Mouse (Mus musculus): ENCODE results near the gene Odf2l. TPM values are rescaled to one million over a fixed set of nuclear protein-coding genes. Genes with fewer than 3 reads are reported as not detected.

Gene Odf2l
- total RNA-seq, 2 experiments from 2014 or later, result 33.0 to 33.1 TPM

- ATAC-seq (replicated peaks; ENCODE audit: low FRiP score, poor library complexity, severe bottlenecking), result no peak
Observed at GRCm38 (mm10) chr3:145129356-145129755, 11.0 kb downstream of the Odf2l start.

DNA sequence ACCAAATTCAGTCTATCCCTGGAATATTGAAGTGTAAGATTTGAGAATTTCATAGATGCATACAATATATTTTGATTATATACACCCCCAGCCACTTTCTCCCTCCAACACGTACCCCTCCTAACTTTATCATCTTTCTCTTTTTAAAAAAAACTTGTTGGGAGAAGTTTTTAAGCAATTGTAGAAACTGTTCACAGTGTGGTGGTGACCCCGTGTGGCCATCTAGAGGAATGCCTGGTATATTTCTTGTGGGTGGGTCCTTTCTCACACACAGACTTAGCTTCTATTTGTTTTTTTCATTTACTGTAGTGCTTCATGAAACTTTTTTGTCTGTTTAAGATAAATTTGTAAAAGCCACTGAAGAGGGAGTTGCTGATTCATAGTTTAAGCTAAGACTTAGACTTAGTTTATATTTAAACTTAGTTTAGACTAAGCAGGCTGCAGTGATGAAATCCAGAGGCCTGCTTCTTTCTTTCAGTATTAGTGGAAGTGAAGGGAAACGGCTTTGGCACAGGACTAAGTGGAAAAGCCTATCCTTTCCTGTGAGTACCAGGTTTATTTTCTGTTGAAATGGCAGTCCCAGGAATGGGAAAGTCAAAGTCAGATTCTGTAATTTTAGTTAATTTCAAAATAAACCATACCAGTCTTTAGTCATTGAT, 13.0 kb downstream of the Odf2l start:
- ATAC-seq (replicated peaks; ENCODE audit: low FRiP score, poor library complexity, severe bottlenecking), result 0 out of 2 replicates have a peak, but pooled peaks have one; percentile 57

- no peak for ATAC-seq (replicated peaks; ENCODE audit: low FRiP score, poor library complexity, severe bottlenecking)
Observed at GRCm38 (mm10) chr3:145140236-145140635, 21.8 kb downstream of the Odf2l start.

DNA sequence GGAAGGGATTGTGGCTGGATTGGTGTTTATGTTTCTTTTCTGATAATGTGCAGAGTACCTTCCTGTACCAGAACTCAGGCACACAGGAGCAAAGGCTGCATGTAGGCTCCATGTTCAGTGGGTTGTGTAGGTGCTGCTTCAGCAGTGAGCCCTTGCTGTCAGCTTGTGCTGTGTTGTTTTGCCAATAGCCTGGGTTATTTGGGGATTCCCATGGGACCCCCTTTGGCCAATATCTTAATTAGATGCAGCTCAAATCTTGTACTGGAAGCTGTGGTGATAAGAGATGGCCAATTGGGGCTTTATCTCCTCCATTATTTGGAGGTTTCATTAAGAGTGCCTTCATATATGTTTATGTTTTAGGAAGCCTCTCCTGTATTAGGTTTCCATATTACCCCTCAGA, 24.5 kb downstream of the Odf2l start:
- ATAC-seq (replicated peaks; ENCODE audit: low FRiP score, poor library complexity, severe bottlenecking), result no peak

DNA sequence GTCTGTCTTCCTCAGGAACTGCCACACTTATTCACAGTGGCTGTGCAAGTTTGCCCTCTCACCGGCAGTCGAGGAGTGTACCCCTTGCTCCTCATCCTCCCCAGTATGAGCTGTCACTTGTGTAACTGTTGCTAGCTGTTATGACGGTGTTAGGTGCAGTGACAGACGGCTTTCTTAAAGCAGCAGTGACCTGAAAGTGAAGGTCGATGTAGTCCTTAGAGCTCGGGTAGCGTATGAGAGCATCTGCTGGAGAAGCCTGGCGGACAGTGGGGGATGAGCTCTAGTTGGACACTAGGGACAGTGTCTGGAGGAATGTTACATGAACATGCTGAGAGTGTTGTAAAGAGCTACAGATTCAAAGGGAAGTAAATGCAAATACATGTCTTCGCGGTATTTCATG, 25.5 kb downstream of the Odf2l start:
- no peak for ATAC-seq (replicated peaks; ENCODE audit: low FRiP score, poor library complexity, severe bottlenecking)

DNA sequence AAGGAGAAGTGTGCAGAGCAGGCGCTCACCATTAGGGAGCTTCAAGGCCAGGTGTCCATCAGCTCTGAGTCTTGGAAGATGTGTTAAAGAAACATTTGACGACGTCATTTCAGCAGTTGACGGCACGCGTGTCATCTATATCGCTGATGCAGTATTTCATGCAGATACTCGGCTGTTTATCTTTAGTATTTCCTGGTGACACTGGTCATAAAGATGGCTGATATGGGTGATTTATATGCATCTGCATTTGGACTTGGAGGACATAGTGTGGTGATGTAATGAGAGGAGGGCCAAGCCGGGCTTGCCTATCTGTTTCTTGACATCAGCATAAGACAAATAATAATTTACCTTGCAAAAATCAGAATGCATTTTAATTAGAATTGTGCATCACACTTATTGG, 28.5 kb downstream of the Odf2l start:
- no peak for ATAC-seq (replicated peaks; ENCODE audit: low FRiP score, poor library complexity, severe bottlenecking)

DNA sequence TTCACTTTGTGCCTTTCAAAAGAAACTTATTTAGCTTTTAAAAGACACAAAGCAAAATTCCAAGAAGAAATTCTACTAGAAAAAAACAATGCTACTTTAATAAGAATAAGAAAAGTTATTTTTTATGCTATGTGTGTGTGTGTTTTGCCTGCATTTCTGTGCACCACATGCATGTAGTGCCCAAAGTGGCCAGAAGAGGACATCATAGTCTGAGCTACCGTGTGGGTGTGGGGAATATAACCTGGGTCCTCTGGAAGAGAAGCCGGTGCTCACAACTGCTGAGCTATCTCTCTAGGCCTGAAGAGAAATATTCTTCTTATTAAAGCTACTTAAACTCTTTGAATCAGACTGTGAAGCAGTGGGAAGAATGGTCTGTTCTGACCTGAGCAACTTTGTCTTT, 29.1 kb downstream of the Odf2l start:
- ATAC-seq (replicated peaks; ENCODE audit: low FRiP score, poor library complexity, severe bottlenecking), result no peak

GRCm38 (mm10) chr3:145147952-145148351, 29.6 kb downstream of the Odf2l start:
- ATAC-seq (replicated peaks; ENCODE audit: low FRiP score, poor library complexity, severe bottlenecking), result no peak

- ATAC-seq (replicated peaks; ENCODE audit: low FRiP score, poor library complexity, severe bottlenecking), result no peak
Observed at GRCm38 (mm10) chr3:145151092-145151491, 32.7 kb downstream of the Odf2l start.

GRCm38 (mm10) chr3:145151933-145152332, 33.5 kb downstream of the Odf2l start:
- no peak for ATAC-seq (replicated peaks; ENCODE audit: low FRiP score, poor library complexity, severe bottlenecking)

DNA sequence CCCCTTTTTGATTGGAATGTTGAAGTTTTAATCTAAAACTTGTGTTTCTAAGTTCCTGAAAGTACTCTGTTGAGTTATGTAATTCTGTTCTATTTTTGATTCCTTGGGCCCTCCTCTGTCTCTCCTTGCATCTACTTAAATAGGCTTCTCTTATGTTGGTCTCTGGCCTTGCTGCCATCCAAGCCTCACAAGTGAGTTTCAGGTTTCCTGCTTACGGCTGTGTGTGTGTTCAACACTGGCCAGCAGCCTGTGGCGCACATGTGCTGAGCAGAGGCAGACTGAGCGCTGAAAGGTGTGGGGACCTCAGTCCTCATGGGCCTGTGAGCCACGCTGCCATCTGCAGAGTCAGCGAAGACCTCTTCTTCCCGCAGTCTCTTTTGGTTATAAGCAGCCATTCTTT, 38.5 kb downstream of the Odf2l start:
- no peak for ATAC-seq (replicated peaks; ENCODE audit: low FRiP score, poor library complexity, severe bottlenecking)

GRCm38 (mm10) chr3:145158441-145158840, 40.1 kb downstream of the Odf2l start:
- no peak for ATAC-seq (replicated peaks; ENCODE audit: low FRiP score, poor library complexity, severe bottlenecking)

- ATAC-seq (replicated peaks; ENCODE audit: low FRiP score, poor library complexity, severe bottlenecking), result no peak
Observed at GRCm38 (mm10) chr3:145166741-145167140, 48.4 kb downstream of the Odf2l start.

DNA sequence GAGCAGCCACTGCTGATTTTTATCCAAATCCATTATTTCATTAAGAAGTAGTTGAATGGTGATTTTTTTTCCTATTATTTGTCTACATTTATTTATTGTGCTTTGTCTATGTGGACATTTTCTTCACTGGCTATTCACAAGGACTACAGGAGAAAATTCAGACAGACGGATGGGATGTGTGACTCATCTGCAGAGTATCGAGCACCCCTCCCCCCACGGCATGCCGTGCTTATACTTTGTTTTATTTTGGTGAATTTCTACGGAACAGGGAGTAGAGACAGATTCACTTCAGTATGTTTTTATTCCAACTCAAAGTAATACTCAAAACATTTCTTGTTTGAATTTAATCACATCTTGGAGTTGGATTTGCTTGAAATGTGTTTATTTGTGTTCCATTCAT, 49.4 kb downstream of the Odf2l start:
- no peak for ATAC-seq (replicated peaks; ENCODE audit: low FRiP score, poor library complexity, severe bottlenecking)

DNA sequence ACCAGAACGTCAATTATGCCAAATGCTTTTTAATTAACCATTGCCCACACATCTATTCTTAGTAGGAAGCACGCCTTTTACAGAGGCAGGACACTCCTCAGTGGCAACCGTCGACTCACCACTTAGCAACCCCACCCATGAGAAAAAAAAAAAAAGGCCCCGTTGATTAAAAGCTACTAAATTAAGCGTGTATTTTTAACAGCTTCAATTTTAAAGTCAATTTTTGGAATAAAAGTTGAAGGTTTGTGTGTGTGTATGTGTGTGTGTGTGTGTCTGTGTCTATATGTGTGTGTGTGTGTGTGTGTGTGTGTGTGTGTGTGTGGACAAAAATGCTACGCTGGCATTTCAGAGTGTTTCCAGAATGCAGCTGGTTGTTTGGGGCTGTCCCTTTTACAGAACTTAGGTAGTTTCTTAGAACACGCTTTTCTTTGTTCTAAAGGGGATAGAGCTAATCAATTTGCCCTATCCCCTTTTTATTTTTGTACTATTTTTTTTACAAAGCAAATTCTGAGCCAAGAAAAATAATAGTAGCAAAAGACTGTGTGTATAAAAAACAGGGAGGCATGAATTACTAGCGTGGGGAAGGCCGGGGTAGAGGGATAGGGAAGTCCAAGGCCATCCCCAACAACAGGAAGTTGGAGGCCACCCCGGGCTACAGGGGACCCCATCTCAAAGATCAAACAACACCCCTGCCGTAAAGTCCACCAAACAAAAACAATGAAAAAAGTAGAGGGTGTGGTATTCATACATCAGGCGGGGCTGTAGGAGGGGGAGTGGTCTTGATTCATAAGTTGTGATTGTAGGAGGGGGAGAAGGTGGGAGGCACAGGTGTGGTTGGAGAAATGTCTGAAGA, 50.7 kb downstream of the Odf2l start:
- ATAC-seq (replicated peaks; ENCODE audit: low FRiP score, poor library complexity, severe bottlenecking), result no peak

- ATAC-seq (replicated peaks; ENCODE audit: low FRiP score, poor library complexity, severe bottlenecking), result no peak
Observed at GRCm38 (mm10) chr3:145170028-145170427, 51.6 kb downstream of the Odf2l start.

DNA sequence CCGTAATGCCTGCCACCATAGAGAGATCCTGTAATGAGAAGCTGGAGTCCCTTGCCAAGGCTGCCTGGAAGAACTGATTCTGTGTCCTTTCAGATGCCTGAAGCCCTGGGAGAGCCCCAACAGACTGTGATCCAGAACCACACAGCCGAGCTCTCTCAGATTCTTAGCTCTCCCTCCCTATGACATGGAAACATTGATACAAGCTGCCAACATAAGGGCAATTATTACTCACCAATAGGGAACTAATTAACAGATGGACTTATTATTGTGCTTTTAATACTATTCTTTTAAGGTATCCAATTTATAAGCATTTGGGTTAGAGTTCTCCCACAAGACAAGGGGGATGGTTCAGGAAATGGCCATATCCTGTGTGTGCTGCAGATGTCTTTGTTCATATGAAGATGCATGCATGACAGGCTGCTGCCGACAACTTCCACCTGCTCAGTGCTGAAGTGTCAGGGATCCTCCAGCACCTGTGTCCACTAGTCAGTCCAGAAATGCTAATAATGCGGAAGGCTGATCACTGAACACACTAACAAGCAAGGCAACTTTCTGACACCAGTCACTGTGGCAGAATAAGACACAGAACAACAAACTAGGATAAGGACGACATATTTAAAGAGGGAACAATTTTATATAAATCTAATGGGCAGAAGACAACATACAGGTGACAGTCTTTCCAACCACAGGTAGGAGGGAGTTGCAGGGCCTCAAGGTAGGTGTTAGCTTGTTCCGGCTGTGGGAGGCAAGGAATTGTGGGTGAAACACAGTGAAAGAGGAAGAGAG, 52.4 kb downstream of the Odf2l start:
- no peak for ATAC-seq (replicated peaks; ENCODE audit: low FRiP score, poor library complexity, severe bottlenecking)

DNA sequence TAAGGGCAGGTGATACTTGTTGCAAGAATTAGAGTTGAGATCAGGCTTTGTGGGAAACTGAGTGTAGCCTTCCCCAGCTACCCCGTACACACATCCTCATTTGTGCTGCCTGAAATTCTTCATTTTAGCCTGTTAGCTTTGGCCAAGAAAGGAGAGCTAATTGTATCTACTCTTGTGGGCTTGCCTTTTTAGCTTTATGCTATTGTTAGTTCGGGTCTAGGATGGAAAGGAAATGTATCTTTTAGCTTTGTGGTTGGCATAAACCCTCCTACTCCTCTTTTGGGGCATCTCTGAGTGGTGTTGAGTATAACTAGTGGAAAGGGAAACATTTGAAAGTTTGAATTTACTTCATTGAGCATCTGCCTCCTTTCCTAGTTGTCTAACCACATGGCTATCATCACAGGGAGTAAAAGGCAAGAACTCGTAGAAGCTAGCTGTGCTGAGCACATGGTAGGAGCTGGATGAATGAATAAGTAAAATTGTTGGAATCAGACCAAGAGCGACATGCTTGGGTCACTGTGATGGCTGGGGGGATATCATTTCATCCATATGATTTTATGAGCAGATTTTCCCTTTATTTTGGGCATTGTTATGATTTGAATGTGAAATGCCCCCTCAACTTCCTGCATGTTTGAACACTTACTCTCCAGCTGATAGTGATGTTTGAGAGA, 53.1 kb downstream of the Odf2l start:
- ATAC-seq (replicated peaks; ENCODE audit: low FRiP score, poor library complexity, severe bottlenecking), result no peak

DNA sequence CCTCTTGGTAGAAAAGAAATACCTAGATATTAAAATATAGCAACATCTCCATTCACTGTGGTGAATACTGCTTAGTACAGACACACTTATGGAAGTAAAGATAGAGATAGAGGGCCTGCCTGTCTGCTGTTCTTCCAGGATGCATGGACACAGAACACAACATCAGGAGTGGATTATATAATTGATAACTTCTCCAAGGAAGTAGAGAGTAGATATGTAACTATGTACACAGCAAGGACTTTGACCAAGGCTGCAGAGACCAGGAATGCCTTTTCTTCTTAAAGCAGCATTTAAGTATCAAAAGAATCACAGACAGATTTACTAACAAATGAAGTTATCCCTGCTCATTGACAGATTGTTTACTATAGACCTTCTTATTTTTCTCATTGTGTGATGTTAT, 66.3 kb downstream of the Odf2l start:
- no peak for ATAC-seq (replicated peaks; ENCODE audit: low FRiP score, poor library complexity, severe bottlenecking)

DNA sequence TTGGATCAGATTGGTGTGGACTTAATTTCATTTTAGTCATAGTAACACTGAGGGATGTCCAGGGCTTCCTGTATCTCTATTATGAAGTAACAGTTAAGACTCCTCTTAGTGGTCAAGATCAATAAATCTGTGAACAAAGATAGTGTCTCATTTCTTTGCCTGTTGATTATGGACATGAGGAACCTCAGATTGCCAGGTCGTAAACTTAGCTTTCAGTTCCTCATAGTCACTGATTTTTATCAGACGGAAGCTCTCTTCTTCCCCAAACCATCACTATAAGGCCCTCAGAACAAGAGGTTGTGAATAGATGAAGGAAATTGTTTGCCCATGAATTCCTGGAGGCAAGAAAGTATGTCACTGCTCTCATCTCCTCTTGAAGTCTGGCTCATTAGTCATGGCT, 73.6 kb downstream of the Odf2l start:
- no peak for ATAC-seq (replicated peaks; ENCODE audit: low FRiP score, poor library complexity, severe bottlenecking)

All from erythroid progenitor cell, adult 5-6 weeks (primary cell).